ENCODE assay signal across 15 mouse cellular contexts in the genomic region with DNA sequence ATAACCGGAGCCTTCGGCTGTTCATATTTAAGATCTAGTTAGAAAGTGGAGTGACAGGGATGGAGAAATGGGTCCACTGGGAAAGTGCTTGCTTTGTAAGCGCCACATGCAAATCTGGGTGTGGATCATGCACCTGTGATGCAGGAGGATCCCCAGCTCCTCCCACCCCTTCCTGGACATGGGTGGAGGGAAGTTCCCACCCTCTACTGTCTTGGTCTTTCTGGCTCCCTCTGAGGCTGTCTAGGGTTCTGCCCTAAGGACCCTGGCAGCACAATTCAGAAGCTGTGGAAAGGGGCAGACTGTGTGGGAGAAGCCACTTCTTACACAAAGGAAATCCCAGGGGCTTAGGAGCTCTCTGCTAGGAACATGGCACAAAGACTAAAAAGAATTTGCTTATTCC. TPM values are rescaled to one million over a fixed set of nuclear protein-coding genes. Genes with fewer than 3 reads are reported as not detected.
DNase-seq lines count a peak whose midpoint lies in the region; ATAC-seq lines count a peak whose summit lies in the region.
"Had no signal": no experiment of that assay in that cellular context is flagged by ENCODE, and none has a peak within 500 bp of the region (broad histone marks: within the 10 kb centered on the region; RNA-seq: fewer than 3 reads in every experiment).

No protein-coding gene starts in this region.

- WGBS in midbrain, embryonic 10.5 days: 91% methylated on average over 3 of the region's 3 CpGs
- whole genome bisulfite sequencing in midbrain, embryonic 16.5 days: 89% methylated on average over 3 of the region's 3 CpGs
- 94% methylated on average over 3 of the region's 3 CpGs for WGBS in kidney, embryonic 15.5 days

- DNase-seq in midbrain, embryonic 10.5 days (ENCODE audit: low spot score): no peak
- peak; percentile 66 to 71 for DNase-seq in B cell, adult 2 months
- DNase-seq in induced T-regulatory cell, adult 2 months (ENCODE audit: low read depth): peak; percentile 79
- DNase-seq in adrenal gland, adult (ENCODE audit: inconsistent age in 2 of 2, low spot score in 1 of 2): no peak
- DNase-seq: cerebellum, adult 9-11 months; gastrocnemius, postnatal 25 days; lung, adult 18-20 months had no signal

- no peak overlapping the region for H3K4me3 ChIP-seq in midbrain, embryonic 10.5 days
- H3K4me3 ChIP-seq in midbrain, embryonic 16.5 days (ENCODE audit: low read depth, low read length): no peak overlapping the region
- H3K4me3 ChIP-seq in kidney, embryonic 15.5 days (replicated peaks): no peak overlapping the region
- H3K4me3 ChIP-seq: embryonic facial prominence, embryonic 13.5 days; forebrain, embryonic 15.5 days; heart, embryonic 15.5 days; limb, embryonic 13.5 days had no signal

- H3K4me1 ChIP-seq in midbrain, embryonic 10.5 days: peaks cover 8% of the 10 kb centered on the region
- no peaks in the 10 kb centered on the region for H3K4me1 ChIP-seq in midbrain, embryonic 16.5 days (ENCODE audit: control insufficient read depth, insufficient read depth, low read length)
- 0 out of 2 replicates have a peak, but pooled peaks cover 3% of the 10 kb centered on the region for H3K4me1 ChIP-seq in kidney, embryonic 15.5 days
- H3K4me1 ChIP-seq: forebrain, embryonic 15.5 days; limb, embryonic 13.5 days had no signal

- no peak for ATAC-seq in midbrain, embryonic 16.5 days
- peak; percentile 27 for ATAC-seq in CD4-positive, CD25-positive, alpha-beta regulatory T cell, adult 4 months
- no peak for ATAC-seq in kidney, embryonic 15.5 days (replicated peaks; ENCODE audit: low FRiP score)
- ATAC-seq: forebrain, embryonic 15.5 days; intestine, embryonic 16.5 days had no signal

- peaks cover 30% of the 10 kb centered on the region for H3K36me3 ChIP-seq in midbrain, embryonic 10.5 days
- peaks cover 5% of the 10 kb centered on the region; the same call in 1 of the 2 replicates for H3K36me3 ChIP-seq in midbrain, embryonic 16.5 days (ENCODE audit: control insufficient read depth, insufficient read depth, low read length)
- peaks cover 28% of the 10 kb centered on the region for H3K36me3 ChIP-seq in kidney, embryonic 15.5 days
- H3K36me3 ChIP-seq: forebrain, embryonic 15.5 days; heart, embryonic 15.5 days had no signal

- H3K27me3 ChIP-seq in midbrain, embryonic 10.5 days (ENCODE audit: low read depth, poor library complexity, severe bottlenecking): no peaks in the 10 kb centered on the region
- no peaks in the 10 kb centered on the region for H3K27me3 ChIP-seq in midbrain, embryonic 16.5 days (ENCODE audit: control insufficient read depth, insufficient read depth, low read depth, low read length)
- no peaks in the 10 kb centered on the region for H3K27me3 ChIP-seq in kidney, embryonic 15.5 days
- H3K27me3 ChIP-seq: embryonic facial prominence, embryonic 13.5 days; forebrain, embryonic 15.5 days; heart, embryonic 15.5 days; limb, embryonic 13.5 days had no signal

- no peak overlapping the region for H3K4me2 ChIP-seq in midbrain, embryonic 16.5 days (ENCODE audit: low read length)
- H3K4me2 ChIP-seq in kidney, embryonic 15.5 days: no peak overlapping the region
- H3K4me2 ChIP-seq: embryonic facial prominence, embryonic 13.5 days; forebrain, embryonic 15.5 days; heart, embryonic 15.5 days; limb, embryonic 13.5 days had no signal

- H3K27ac ChIP-seq in midbrain, embryonic 10.5 days (replicated peaks): peak overlapping the region; percentile 25; the same call in 1 of the 2 replicates
- H3K27ac ChIP-seq in midbrain, embryonic 16.5 days (ENCODE audit: low read length): no peak overlapping the region
- no peak overlapping the region for H3K27ac ChIP-seq in kidney, embryonic 15.5 days
- H3K27ac ChIP-seq: embryonic facial prominence, embryonic 13.5 days; forebrain, embryonic 15.5 days; heart, embryonic 15.5 days; limb, embryonic 13.5 days had no signal

- peaks cover 7% of the 10 kb centered on the region; the same call in 1 of the 2 replicates for H3K9me3 ChIP-seq in midbrain, embryonic 10.5 days (replicated peaks)
- peaks cover 7% of the 10 kb centered on the region; the same call in 1 of the 2 replicates for H3K9me3 ChIP-seq in midbrain, embryonic 16.5 days (replicated peaks; ENCODE audit: control insufficient read depth, low read length, poor library complexity, severe bottlenecking)
- no peaks in the 10 kb centered on the region for H3K9me3 ChIP-seq in kidney, embryonic 15.5 days (replicated peaks)
- H3K9me3 ChIP-seq: forebrain, embryonic 15.5 days; heart, embryonic 15.5 days had no signal

- H3K9ac ChIP-seq in midbrain, embryonic 16.5 days (ENCODE audit: low read depth, low read length): no peak overlapping the region
- no peak overlapping the region for H3K9ac ChIP-seq in kidney, embryonic 15.5 days
- H3K9ac ChIP-seq: embryonic facial prominence, embryonic 13.5 days; forebrain, embryonic 15.5 days; heart, embryonic 15.5 days; limb, embryonic 13.5 days had no signal

RNA-seq across cellular contexts. Expression of a gene that starts 16.0 kb away (rescaled TPM):
- polyA plus RNA-seq in midbrain, embryonic 10.5 days (2016; fragmentation: Nextera tagmentation; extraction: Ambion mirVana): 0.07 and 0.20 TPM in 2 replicates
- 0.14 and 0.16 TPM in 2 replicates for polyA plus RNA-seq in midbrain, embryonic 16.5 days (2015; fragmentation: Nextera tagmentation; extraction: Ambion mirVana)
- 10 to 100 TPM; 92.7 to 95.9 TPM for polyA plus RNA-seq in CD4-positive, CD25-positive, alpha-beta regulatory T cell, adult 4 months (2017; shearing (Covaris generic))
- 0.30 and 0.39 TPM in 2 replicates for polyA plus RNA-seq in kidney, embryonic 15.5 days (2015; fragmentation: Nextera tagmentation; extraction: Ambion mirVana)

RNA-seq across cellular contexts. Expression of a gene that starts 33.4 kb away (rescaled TPM):
- 1.8 and 1.9 TPM in 2 replicates for polyA plus RNA-seq in midbrain, embryonic 10.5 days (2016; fragmentation: Nextera tagmentation; extraction: Ambion mirVana)
- polyA plus RNA-seq in midbrain, embryonic 16.5 days (2015; fragmentation: Nextera tagmentation; extraction: Ambion mirVana): 0.76 and 0.89 TPM in 2 replicates
- 100 to 1,000 TPM; 102 to 104 TPM for polyA plus RNA-seq in CD4-positive, CD25-positive, alpha-beta regulatory T cell, adult 4 months (2017; shearing (Covaris generic))
- polyA plus RNA-seq in kidney, embryonic 15.5 days (2015; fragmentation: Nextera tagmentation; extraction: Ambion mirVana): 4.1 and 4.9 TPM in 2 replicates

RNA-seq across cellular contexts. Expression of a gene that starts 53.2 kb away (rescaled TPM):
- 76.6 and 78.3 TPM in 2 replicates for polyA plus RNA-seq in midbrain, embryonic 10.5 days (2016; fragmentation: Nextera tagmentation; extraction: Ambion mirVana)
- polyA plus RNA-seq in midbrain, embryonic 16.5 days (2015; fragmentation: Nextera tagmentation; extraction: Ambion mirVana): 48.5 and 50.3 TPM in 2 replicates
- polyA plus RNA-seq in CD4-positive, CD25-positive, alpha-beta regulatory T cell, adult 4 months (2017; shearing (Covaris generic)): 10 to 100 TPM; 83.5 to 93.7 TPM
- 66.7 and 68.6 TPM in 2 replicates for polyA plus RNA-seq in kidney, embryonic 15.5 days (2015; fragmentation: Nextera tagmentation; extraction: Ambion mirVana)

Comparison
In these comparisons a context has a peak if more than half of its experiments do, and no peak if none do; other contexts are left out.
1. DNase-seq: peak in B cell, adult 2 months (2 of 2) and induced T-regulatory cell, adult 2 months (single experiment); none in midbrain, embryonic 10.5 days (single experiment) and adrenal gland, adult (0 of 2).
2. RNA of a gene that starts 16.0 kb away (polyA plus RNA-seq): 92.7 to 95.9 TPM in CD4-positive, CD25-positive, alpha-beta regulatory T cell, adult 4 months; 0.30 to 0.39 TPM in kidney, embryonic 15.5 days, 0.14 to 0.16 TPM in midbrain, embryonic 16.5 days and 0.07 to 0.20 TPM in midbrain, embryonic 10.5 days; every median in the first group is over 10 times any median in the second.
3. RNA of a gene that starts 33.4 kb away (polyA plus RNA-seq): 102 to 104 TPM in CD4-positive, CD25-positive, alpha-beta regulatory T cell, adult 4 months; 4.1 to 4.9 TPM in kidney, embryonic 15.5 days, 1.8 to 1.9 TPM in midbrain, embryonic 10.5 days and 0.76 to 0.89 TPM in midbrain, embryonic 16.5 days; every median in the first group is over 10 times any median in the second.